Mouse (Mus musculus) erythroblast, embryonic 14.5 days (primary cell): ENCODE measurements around the gene Col17a1.

Source experiments
- GATA1 ChIP-seq: IDR thresholded peaks from 2 replicates; pipeline ENCODE4 v1.6.1; 2012; ENCODE audit warnings: low read length, inconsistent platforms, mixed read lengths
- TAL1 ChIP-seq: IDR thresholded peaks from 3 replicates; pipeline ENCODE4 v1.6.1; 2012; ENCODE audit warnings: low read length, inconsistent platforms, mixed read lengths

DNA sequence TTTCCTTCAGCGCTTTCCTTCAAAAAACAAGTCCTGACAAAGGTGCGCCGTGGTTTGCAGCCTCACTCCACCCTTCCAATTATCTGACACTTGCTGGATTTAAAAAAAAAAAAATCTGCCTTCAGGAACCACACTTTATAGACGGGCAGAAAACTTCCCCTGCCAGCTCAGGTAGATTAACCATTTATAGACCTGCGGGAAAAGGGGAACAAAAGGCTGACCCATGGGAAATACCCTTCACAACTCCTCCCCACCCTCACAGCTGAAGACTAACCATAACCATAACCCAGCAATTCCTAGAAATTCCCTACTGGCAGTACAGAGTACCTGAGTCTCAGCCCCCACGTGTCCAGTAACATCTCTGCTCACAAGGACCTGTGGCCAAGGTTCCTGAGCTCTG lies at the start of gene Col17a1:
- TF ChIP-seq TAL1 (no peak), GATA1 (no peak)
